Mouse (Mus musculus): Measurements from ENCODE around the gene Tpi1.
"Not testable (repeated sequence)": the region's sequence is repeated elsewhere in the genome, so short reads cannot be mapped to it uniquely, and the experiment has no call there.

GRCm38 (mm10) chr6:124802400-124802799 lies 11.7 kb downstream of the Tpi1 start:
- not testable (repeated sequence) for TF ChIP-seq CTCF (IDR thresholded peaks at IDR 0.05; ENCODE audit: low read depth, low read length); POLR2A (IDR thresholded peaks at IDR 0.05; ENCODE audit: borderline replicate concordance, low read depth, low read length)

All from bone marrow macrophage, adult 2 months (primary cell).